Mouse (Mus musculus): ENCODE data around the gene Acta2. TPM values are rescaled to one million over a fixed set of nuclear protein-coding genes. Genes with fewer than 3 reads are reported as not detected.

Gene Acta2
- polyA plus RNA-seq, 1 experiment from 2014 or later, result 1,416 TPM

- Histone ChIP-seq H3K4me2 (no peak overlapping the region), H3K27me3 (ENCODE audit: control insufficient read depth, insufficient read depth, low read length) (peaks cover 3% of the 10 kb centered on the region; the same call in 1 of the 2 replicates), H3K36me3 (ENCODE audit: control insufficient read depth, insufficient read depth, low read length) (no peaks in the 10 kb centered on the region), H3K4me1 (ENCODE audit: control insufficient read depth, insufficient read depth, low read length) (0 out of 2 replicates have a peak, but pooled peaks cover 2% of the 10 kb centered on the region), H3K27ac (ENCODE audit: low read depth, low read length) (no peak overlapping the region), H3K4me3 (ENCODE audit: low read depth, low read length) (no peak overlapping the region), H3K9ac (ENCODE audit: low read depth, low read length) (no peak overlapping the region), H3K9me3 (replicated peaks; ENCODE audit: control insufficient read depth, low read length) (no peaks in the 10 kb centered on the region)
- ATAC-seq (replicated peaks; ENCODE audit: insufficient number of reproducible peaks, low FRiP score, low TSS enrichment), result no peak
- WGBS (ENCODE audit: insufficient replicate concordance), result 75% methylated on average over 5 of the region's 5 CpGs
Observed at GRCm38 (mm10) chr19:34291956-34292355, 36.6 kb upstream of the Acta2 start.

- Histone ChIP-seq H3K4me3 (ENCODE audit: low read depth, low read length) (peak overlapping the region; percentile 54; the same call in 1 of the 2 replicates), H3K27me3 (ENCODE audit: control insufficient read depth, insufficient read depth, low read length) (peaks cover 3% of the 10 kb centered on the region; the same call in 1 of the 2 replicates), H3K36me3 (ENCODE audit: control insufficient read depth, insufficient read depth, low read length) (no peaks in the 10 kb centered on the region), H3K9me3 (replicated peaks; ENCODE audit: control insufficient read depth, low read length) (no peaks in the 10 kb centered on the region), H3K9ac (ENCODE audit: low read depth, low read length) (no peak overlapping the region), H3K4me2 (peak overlapping the region; percentile 96), H3K4me1 (ENCODE audit: control insufficient read depth, insufficient read depth, low read length) (0 out of 2 replicates have a peak, but pooled peaks cover 2% of the 10 kb centered on the region), H3K27ac (ENCODE audit: low read depth, low read length) (no peak overlapping the region)
- WGBS (ENCODE audit: insufficient replicate concordance), result 57% methylated on average over 8 of the region's 8 CpGs
- ATAC-seq (replicated peaks; ENCODE audit: insufficient number of reproducible peaks, low FRiP score, low TSS enrichment), result no peak
Observed at GRCm38 (mm10) chr19:34291379-34291778, 36.0 kb upstream of the Acta2 start.

- H3K27ac ChIP-seq (ENCODE audit: low read depth, low read length), result no peak overlapping the region
- no peak for ATAC-seq (replicated peaks; ENCODE audit: insufficient number of reproducible peaks, low FRiP score, low TSS enrichment)
Observed at GRCm38 (mm10) chr19:34290872-34291341, 35.5 kb upstream of the Acta2 start.

GRCm38 (mm10) chr19:34289948-34290789 is 34.8 kb upstream of the Acta2 start, which contains the start of gene Fas:
Gene Fas (plus strand): TSS chr19:34290666.
- WGBS (ENCODE audit: insufficient replicate concordance), result 4% methylated on average over 19 of the region's 19 CpGs
- Histone ChIP-seq H3K4me2 (peak within 1 kb of the TSS; percentile 96), H3K4me1 (ENCODE audit: control insufficient read depth, insufficient read depth, low read length) (0 out of 2 replicates have a peak, but pooled peaks cover 2% of the 10 kb centered on the region), H3K9ac (ENCODE audit: low read depth, low read length) (peak within 1 kb of the TSS; percentile 56), H3K27me3 (ENCODE audit: control insufficient read depth, insufficient read depth, low read length) (peaks cover 3% of the 10 kb centered on the region; the same call in 1 of the 2 replicates), H3K27ac (ENCODE audit: low read depth, low read length) (no peak within 1 kb of the TSS), H3K36me3 (ENCODE audit: control insufficient read depth, insufficient read depth, low read length) (no peaks in the 10 kb centered on the region), H3K9me3 (replicated peaks; ENCODE audit: control insufficient read depth, low read length) (no peaks in the 10 kb centered on the region), H3K4me3 (ENCODE audit: low read depth, low read length) (peak within 1 kb of the TSS; percentile 54)
- ATAC-seq (replicated peaks; ENCODE audit: insufficient number of reproducible peaks, low FRiP score, low TSS enrichment), result peak; percentile 81

More at GRCm38 (mm10) chr19:34290872-34291341, 35.5 kb upstream of the Acta2 start:
- Histone ChIP-seq H3K9ac (ENCODE audit: low read depth, low read length) (peak overlapping the region; percentile 56), H3K4me3 (ENCODE audit: low read depth, low read length) (peak overlapping the region; percentile 54), H3K4me2 (peak overlapping the region; percentile 96), H3K9me3 (replicated peaks; ENCODE audit: control insufficient read depth, low read length) (no peaks in the 10 kb centered on the region), H3K27me3 (ENCODE audit: control insufficient read depth, insufficient read depth, low read length) (peaks cover 3% of the 10 kb centered on the region; the same call in 1 of the 2 replicates), H3K36me3 (ENCODE audit: control insufficient read depth, insufficient read depth, low read length) (no peaks in the 10 kb centered on the region), H3K4me1 (ENCODE audit: control insufficient read depth, insufficient read depth, low read length) (0 out of 2 replicates have a peak, but pooled peaks cover 2% of the 10 kb centered on the region)
- 13% methylated on average over 15 of the region's 15 CpGs for WGBS (ENCODE audit: insufficient replicate concordance)

GRCm38 (mm10) chr19:34288696-34289095 is 33.3 kb upstream of the Acta2 start:
- Histone ChIP-seq H3K27ac (ENCODE audit: low read depth, low read length) (no peak overlapping the region), H3K4me3 (ENCODE audit: low read depth, low read length) (no peak overlapping the region), H3K4me2 (no peak overlapping the region), H3K4me1 (ENCODE audit: control insufficient read depth, insufficient read depth, low read length) (0 out of 2 replicates have a peak, but pooled peaks cover 2% of the 10 kb centered on the region), H3K9me3 (replicated peaks; ENCODE audit: control insufficient read depth, low read length) (no peaks in the 10 kb centered on the region), H3K27me3 (ENCODE audit: control insufficient read depth, insufficient read depth, low read length) (peaks cover 3% of the 10 kb centered on the region; the same call in 1 of the 2 replicates), H3K9ac (ENCODE audit: low read depth, low read length) (no peak overlapping the region), H3K36me3 (ENCODE audit: control insufficient read depth, insufficient read depth, low read length) (no peaks in the 10 kb centered on the region)
- whole genome bisulfite sequencing (ENCODE audit: insufficient replicate concordance), result 94% methylated on average over 1 of the region's 1 CpGs
- ATAC-seq (replicated peaks; ENCODE audit: insufficient number of reproducible peaks, low FRiP score, low TSS enrichment), result no peak

GRCm38 (mm10) chr19:34287656-34288415 is 32.4 kb upstream of the Acta2 start:
- Histone ChIP-seq H3K27me3 (ENCODE audit: control insufficient read depth, insufficient read depth, low read length) (peaks cover 3% of the 10 kb centered on the region; the same call in 1 of the 2 replicates), H3K36me3 (ENCODE audit: control insufficient read depth, insufficient read depth, low read length) (no peaks in the 10 kb centered on the region)
- whole genome bisulfite sequencing (ENCODE audit: insufficient replicate concordance), result 76% methylated on average over 13 of the region's 13 CpGs

GRCm38 (mm10) chr19:34287221-34287620 is 31.8 kb upstream of the Acta2 start:
- H3K9ac ChIP-seq (ENCODE audit: low read depth, low read length), result no peak overlapping the region

More at GRCm38 (mm10) chr19:34287656-34288415, 32.4 kb upstream of the Acta2 start:
- Histone ChIP-seq H3K4me3 (ENCODE audit: low read depth, low read length) (no peak overlapping the region), H3K4me1 (ENCODE audit: control insufficient read depth, insufficient read depth, low read length) (0 out of 2 replicates have a peak, but pooled peaks cover 2% of the 10 kb centered on the region), H3K9me3 (replicated peaks; ENCODE audit: control insufficient read depth, low read length) (no peaks in the 10 kb centered on the region), H3K4me2 (no peak overlapping the region), H3K27ac (ENCODE audit: low read depth, low read length) (no peak overlapping the region), H3K9ac (ENCODE audit: low read depth, low read length) (no peak overlapping the region)
- ATAC-seq (replicated peaks; ENCODE audit: insufficient number of reproducible peaks, low FRiP score, low TSS enrichment), result no peak

GRCm38 (mm10) chr19:34284826-34285225 is 29.4 kb upstream of the Acta2 start:
- Histone ChIP-seq H3K27me3 (ENCODE audit: control insufficient read depth, insufficient read depth, low read length) (peaks cover 7% of the 10 kb centered on the region; the same call in 1 of the 2 replicates), H3K4me1 (ENCODE audit: control insufficient read depth, insufficient read depth, low read length) (no peaks in the 10 kb centered on the region), H3K9me3 (replicated peaks; ENCODE audit: control insufficient read depth, low read length) (no peaks in the 10 kb centered on the region), H3K9ac (ENCODE audit: low read depth, low read length) (no peak overlapping the region), H3K4me2 (no peak overlapping the region), H3K36me3 (ENCODE audit: control insufficient read depth, insufficient read depth, low read length) (no peaks in the 10 kb centered on the region), H3K4me3 (ENCODE audit: low read depth, low read length) (no peak overlapping the region), H3K27ac (ENCODE audit: low read depth, low read length) (no peak overlapping the region)
- WGBS (ENCODE audit: insufficient replicate concordance), result 36% methylated on average over 2 of the region's 2 CpGs
- no peak for ATAC-seq (replicated peaks; ENCODE audit: insufficient number of reproducible peaks, low FRiP score, low TSS enrichment)

More at GRCm38 (mm10) chr19:34287221-34287620, 31.8 kb upstream of the Acta2 start:
- 0 out of 2 replicates have a peak, but pooled peaks cover 2% of the 10 kb centered on the region for H3K4me1 ChIP-seq (ENCODE audit: control insufficient read depth, insufficient read depth, low read length)
- H3K4me3 ChIP-seq (ENCODE audit: low read depth, low read length), result no peak overlapping the region
- H3K9me3 ChIP-seq (replicated peaks; ENCODE audit: control insufficient read depth, low read length), result no peaks in the 10 kb centered on the region
- no peak for ATAC-seq (replicated peaks; ENCODE audit: insufficient number of reproducible peaks, low FRiP score, low TSS enrichment)
- H3K36me3 ChIP-seq (ENCODE audit: control insufficient read depth, insufficient read depth, low read length), result no peaks in the 10 kb centered on the region
- no peak overlapping the region for H3K27ac ChIP-seq (ENCODE audit: low read depth, low read length)
- no peak overlapping the region for H3K4me2 ChIP-seq
- H3K27me3 ChIP-seq (ENCODE audit: control insufficient read depth, insufficient read depth, low read length), result peaks cover 7% of the 10 kb centered on the region; the same call in 1 of the 2 replicates
